Mouse (Mus musculus) fibroblast of lung, adult 2 months (primary cell): ENCODE data around the gene Gm49337.

Source experiments
- DNase-seq: peaks from one replicate; pipeline ENCODE4 v3.0.0-alpha.2; 2011; ENCODE audit warnings: low read depth

Gm49337 gene

GRCm38 (mm10) chr4:116162142-116162541, 11.0 kb upstream of the Gm49337 start:
- no peak for DNase-seq

- no peak for DNase-seq
Measured at GRCm38 (mm10) chr4:116164759-116165554, 8.2 kb upstream of the Gm49337 start.

- DNase-seq: no peak
Measured at GRCm38 (mm10) chr4:116165708-116166407, 7.3 kb upstream of the Gm49337 start.

- no peak for DNase-seq
Measured at GRCm38 (mm10) chr4:116167404-116167803, 5.8 kb upstream of the Gm49337 start, which contains the start of gene Tspan1. Gene Tspan1, minus strand, starts transcription at chr4:116167601.

GRCm38 (mm10) chr4:116168617-116169352, 4.4 kb upstream of the Gm49337 start:
- no peak for DNase-seq

- no peak for DNase-seq
Measured at GRCm38 (mm10) chr4:116169353-116169672, 3.9 kb upstream of the Gm49337 start.

- no peak for DNase-seq
Measured at GRCm38 (mm10) chr4:116173752-116174151, 568 bp downstream of the Gm49337 start.

- DNase-seq: no peak
Measured at GRCm38 (mm10) chr4:116174466-116175116, 1.4 kb downstream of the Gm49337 start.

- no peak for DNase-seq
Measured at GRCm38 (mm10) chr4:116175136-116175535, 2.0 kb downstream of the Gm49337 start.

GRCm38 (mm10) chr4:116175711-116176542, 2.7 kb downstream of the Gm49337 start:
- no peak for DNase-seq

GRCm38 (mm10) chr4:116176543-116176988, 3.4 kb downstream of the Gm49337 start:
- no peak for DNase-seq

GRCm38 (mm10) chr4:116177140-116177539, 4.0 kb downstream of the Gm49337 start:
- no peak for DNase-seq

- no peak for DNase-seq
Measured at GRCm38 (mm10) chr4:116182079-116182478, 8.9 kb downstream of the Gm49337 start.

GRCm38 (mm10) chr4:116182745-116183144, 9.6 kb downstream of the Gm49337 start:
- DNase-seq: no peak

- no peak for DNase-seq
Measured at GRCm38 (mm10) chr4:116185083-116185482, 11.9 kb downstream of the Gm49337 start.

- DNase-seq: no peak
Measured at GRCm38 (mm10) chr4:116192286-116192835, 19.2 kb downstream of the Gm49337 start.

GRCm38 (mm10) chr4:116193583-116194383, 20.6 kb downstream of the Gm49337 start:
- no peak for DNase-seq

GRCm38 (mm10) chr4:116198422-116198821, 25.2 kb downstream of the Gm49337 start:
- no peak for DNase-seq

GRCm38 (mm10) chr4:116204422-116204821, 31.2 kb downstream of the Gm49337 start:
- DNase-seq: no peak

GRCm38 (mm10) chr4:116206531-116206930, 33.3 kb downstream of the Gm49337 start:
- DNase-seq: no peak
